Mouse (Mus musculus) splenic B cell, adult 2 months (primary cell): ENCODE data around the gene Bri3.

Experiments used
- DNase-seq: peaks from one replicate; pipeline ENCODE4 v3.0.0-alpha.2; 2011; ENCODE audit warnings: low read depth, low spot score
- H3K27me3 ChIP-seq: 2 replicates; pipeline ENCODE4 v1.6.1; 2012; ENCODE audit warnings: mild to moderate bottlenecking, low read length, moderate library complexity, mixed read lengths; ENCODE audit not compliant: control insufficient read depth, poor library complexity, insufficient read depth, severe bottlenecking
- H3K36me3 ChIP-seq: 2 replicates; pipeline ENCODE4 v1.6.1; 2012; ENCODE audit warnings: mild to moderate bottlenecking, low read length, moderate library complexity, mixed read lengths; ENCODE audit not compliant: control insufficient read depth, poor library complexity, insufficient read depth, severe bottlenecking

Gene Bri3

GRCm38 (mm10) chr5:144222811-144223502 is 21.3 kb upstream of the Bri3 start:
- no peaks in the 10 kb centered on the region for H3K36me3 ChIP-seq
- H3K27me3 ChIP-seq: 0 out of 2 replicates have a peak, but pooled peaks cover 2% of the 10 kb centered on the region
- no peak for DNase-seq

- 0 out of 2 replicates have a peak, but pooled peaks cover 2% of the 10 kb centered on the region for H3K27me3 ChIP-seq
- peak; percentile 96 for DNase-seq
- H3K36me3 ChIP-seq: no peaks in the 10 kb centered on the region
Measured at GRCm38 (mm10) chr5:144223503-144223862, 20.8 kb upstream of the Bri3 start, which contains the start of gene Tecpr1. Tecpr1 (minus strand) TSS chr5:144223615.

- DNase-seq: peak; percentile 21
Measured at GRCm38 (mm10) chr5:144223899-144224816, 20.1 kb upstream of the Bri3 start.

GRCm38 (mm10) chr5:144226220-144226619 is 18.0 kb upstream of the Bri3 start:
- Histone ChIP-seq H3K27me3 (0 out of 2 replicates have a peak, but pooled peaks cover 2% of the 10 kb centered on the region), H3K36me3 (no peaks in the 10 kb centered on the region)
- DNase-seq: no peak

More at GRCm38 (mm10) chr5:144223899-144224816, 20.1 kb upstream of the Bri3 start:
- Histone ChIP-seq H3K36me3 (no peaks in the 10 kb centered on the region), H3K27me3 (0 out of 2 replicates have a peak, but pooled peaks cover 2% of the 10 kb centered on the region)

GRCm38 (mm10) chr5:144230216-144230615 is 14.0 kb upstream of the Bri3 start:
- DNase-seq: no peak

GRCm38 (mm10) chr5:144231410-144231809 is 12.8 kb upstream of the Bri3 start:
- DNase-seq: peak; percentile 76
- H3K36me3 ChIP-seq: no peaks in the 10 kb centered on the region
- no peaks in the 10 kb centered on the region for H3K27me3 ChIP-seq

More at GRCm38 (mm10) chr5:144230216-144230615, 14.0 kb upstream of the Bri3 start:
- H3K36me3 ChIP-seq: no peaks in the 10 kb centered on the region
- H3K27me3 ChIP-seq: no peaks in the 10 kb centered on the region

- DNase-seq: no peak
- no peaks in the 10 kb centered on the region for H3K27me3 ChIP-seq
- H3K36me3 ChIP-seq: no peaks in the 10 kb centered on the region
Measured at GRCm38 (mm10) chr5:144232531-144232930, 11.7 kb upstream of the Bri3 start.

- H3K36me3 ChIP-seq: no peaks in the 10 kb centered on the region
- DNase-seq: no peak
- H3K27me3 ChIP-seq: no peaks in the 10 kb centered on the region
Measured at GRCm38 (mm10) chr5:144234222-144234621, 10.0 kb upstream of the Bri3 start.

- no peaks in the 10 kb centered on the region for H3K36me3 ChIP-seq
- H3K27me3 ChIP-seq: no peaks in the 10 kb centered on the region
- no peak for DNase-seq
Measured at GRCm38 (mm10) chr5:144234714-144235113, 9.5 kb upstream of the Bri3 start.

- DNase-seq: no peak
- Histone ChIP-seq H3K36me3 (no peaks in the 10 kb centered on the region), H3K27me3 (no peaks in the 10 kb centered on the region)
Measured at GRCm38 (mm10) chr5:144238969-144239368, 5.3 kb upstream of the Bri3 start.

- H3K27me3 ChIP-seq: no peaks in the 10 kb centered on the region
- H3K36me3 ChIP-seq: no peaks in the 10 kb centered on the region
- DNase-seq: no peak
Measured at GRCm38 (mm10) chr5:144245592-144245991, 1.4 kb downstream of the Bri3 start.

GRCm38 (mm10) chr5:144246669-144247068 is 2.4 kb downstream of the Bri3 start:
- Histone ChIP-seq H3K27me3 (no peaks in the 10 kb centered on the region), H3K36me3 (no peaks in the 10 kb centered on the region)
- DNase-seq: no peak

GRCm38 (mm10) chr5:144247307-144247706 is 3.1 kb downstream of the Bri3 start:
- DNase-seq: no peak
- no peaks in the 10 kb centered on the region for H3K27me3 ChIP-seq
- no peaks in the 10 kb centered on the region for H3K36me3 ChIP-seq

GRCm38 (mm10) chr5:144247906-144248585 is 3.8 kb downstream of the Bri3 start:
- no peaks in the 10 kb centered on the region for H3K27me3 ChIP-seq
- H3K36me3 ChIP-seq: no peaks in the 10 kb centered on the region
- DNase-seq: no peak
